Mouse (Mus musculus): ENCODE measurements around the gene Akap13. TPM values are rescaled to one million over a fixed set of nuclear protein-coding genes. Genes with fewer than 3 reads are reported as not detected.

Akap13 gene
- total and polyA plus RNA-seq, 3 experiments: 11.4 to 32.5 (median 27.7) TPM

GRCm38 (mm10) chr7:75781298-75781947, 326.1 kb downstream of the Akap13 start:
- Histone ChIP-seq H3K4me2 (ENCODE audit: insufficient read depth, low read depth, poor library complexity, severe bottlenecking) (peak overlapping the region; percentile 79), H3K4me1 (ENCODE audit: control insufficient read depth in 1 of 2, insufficient read depth in 2 of 2) (peaks cover 19 to 53% of the 10 kb centered on the region in 2 experiments), H3K36me3 (replicated peaks in 1 of 2; ENCODE audit: control insufficient read depth in 1 of 2, insufficient read depth in 1 of 2, low read length in 1 of 2) (peaks cover 39 to 42% of the 10 kb centered on the region in 2 experiments), H3K4me3 (replicated peaks in 1 of 3; ENCODE audit: low read depth in 2 of 3, low read length in 2 of 3, poor library complexity in 1 of 3) (peak overlapping the region; percentile 69 to 94 (median 79)), H3K27me3 (replicated peaks) (no peaks in the 10 kb centered on the region), H3K9ac (ENCODE audit: insufficient read depth, low read depth) (peak overlapping the region; percentile 94), H3K79me2 (replicated peaks; ENCODE audit: control insufficient read depth, extremely low read depth, insufficient read depth, poor library complexity, severe bottlenecking) (peaks cover 48% of the 10 kb centered on the region), H3K27ac (ENCODE audit: insufficient read depth, low read depth) (peak overlapping the region; percentile 83), H3K9me3 (replicated peaks; ENCODE audit: low read length) (peaks cover 37% of the 10 kb centered on the region)
- in situ Hi-C loops (cut with MboI; ENCODE audit: low pct_ligation_motif_present, low pct_unique_long_range_greater_than_20kb, low sequenced_read_pairs): no loop called here
- TF ChIP-seq ETS1 (conservative IDR thresholded peaks at IDR 0.05; ENCODE audit: low read depth, low read length) (no peak), MYC (IDR thresholded peaks at IDR 0.05; ENCODE audit: low read depth, low read length) (peak; percentile 88), MXI1 (IDR thresholded peaks at IDR 0.05; ENCODE audit: low read depth, low read length) (peak; percentile 77; the same call in 1 of the 2 replicates)
- no peak for DNase-seq (ENCODE audit: extremely low read depth)
- dilution Hi-C loops (cut with MboI; ENCODE audit: extremely low pct_ligation_motif_present, extremely low pct_unique_long_range_greater_than_20kb, low sequenced_read_pairs): no loop called here

- H3K36me3 ChIP-seq (replicated peaks in 1 of 2; ENCODE audit: control insufficient read depth in 1 of 2, insufficient read depth in 1 of 2, low read length in 1 of 2): peaks cover 32 to 35% of the 10 kb centered on the region in 2 experiments
- peaks cover 19 to 59% of the 10 kb centered on the region in 2 experiments for H3K4me1 ChIP-seq (ENCODE audit: control insufficient read depth in 1 of 2, insufficient read depth in 2 of 2)
- peak overlapping the region; percentile 94 for H3K9ac ChIP-seq (ENCODE audit: insufficient read depth, low read depth)
- peak overlapping the region; percentile 96 for H3K4me2 ChIP-seq (ENCODE audit: insufficient read depth, low read depth, poor library complexity, severe bottlenecking)
- H3K27me3 ChIP-seq (replicated peaks): no peaks in the 10 kb centered on the region
- H3K79me2 ChIP-seq (replicated peaks; ENCODE audit: control insufficient read depth, extremely low read depth, insufficient read depth, poor library complexity, severe bottlenecking): peaks cover 44% of the 10 kb centered on the region
- H3K27ac ChIP-seq (ENCODE audit: insufficient read depth, low read depth): peak overlapping the region; percentile 87
- dilution Hi-C loops (cut with MboI; ENCODE audit: extremely low pct_ligation_motif_present, extremely low pct_unique_long_range_greater_than_20kb, low sequenced_read_pairs): no loop called here
- in situ Hi-C loops (cut with MboI; ENCODE audit: low pct_ligation_motif_present, low pct_unique_long_range_greater_than_20kb, low sequenced_read_pairs): no loop called here
- DNase-seq (ENCODE audit: extremely low read depth): peak; percentile 96
- H3K4me3 ChIP-seq (replicated peaks in 1 of 3; ENCODE audit: low read depth in 2 of 3, low read length in 2 of 3, poor library complexity in 1 of 3): peak overlapping the region; percentile 69 to 94 (median 79)
- H3K9me3 ChIP-seq (replicated peaks; ENCODE audit: low read length): peaks cover 30% of the 10 kb centered on the region
- TF ChIP-seq MAZ (IDR thresholded peaks at IDR 0.05; ENCODE audit: low read depth, low read length): peak; percentile 85
- TF ChIP-seq JUN (IDR thresholded peaks at IDR 0.05; ENCODE audit: insufficient read depth, low read depth, low read length): no peak
- no peak; the same call in 1 of the 2 replicates for TF ChIP-seq EP300 (IDR thresholded peaks at IDR 0.05; ENCODE audit: low read length)
- peak; percentile 50; the same call in 1 of the 2 replicates for TF ChIP-seq MEF2A (IDR thresholded peaks at IDR 0.05; ENCODE audit: borderline replicate concordance, low read depth, low read length)
- TF ChIP-seq CTCF (conservative IDR thresholded peaks at IDR 0.05 in 1 of 2, IDR thresholded peaks at IDR 0.05 in 1 of 2; ENCODE audit: low read depth in 2 of 2, low read length in 2 of 2): no peak
- TF ChIP-seq RCOR1 (conservative IDR thresholded peaks at IDR 0.05; ENCODE audit: low read depth, low read length): no peak
- peak; percentile 82; the same call in 1 of the 2 replicates for TF ChIP-seq CHD1 (IDR thresholded peaks at IDR 0.05; ENCODE audit: low read depth, low read length)
- no peak for TF ChIP-seq ZKSCAN1 (IDR thresholded peaks at IDR 0.05; ENCODE audit: borderline replicate concordance, low read depth, low read length)
- TF ChIP-seq NELFE (IDR thresholded peaks at IDR 0.05; ENCODE audit: low read depth, low read length): peak; percentile 53; the same call in 1 of the 2 replicates
- peak; percentile 91 for TF ChIP-seq SIN3A (IDR thresholded peaks at IDR 0.05; ENCODE audit: low read length)
- no peak for TF ChIP-seq USF1 (IDR thresholded peaks at IDR 0.05; ENCODE audit: low read depth, low read length)
- no peak for TF ChIP-seq POLR2AphosphoS2 (IDR thresholded peaks at IDR 0.05; ENCODE audit: low read depth, low read length)
- TF ChIP-seq ELF1 (IDR thresholded peaks at IDR 0.05; ENCODE audit: low read depth, low read length): peak; percentile 54
- TF ChIP-seq ETS1 (conservative IDR thresholded peaks at IDR 0.05; ENCODE audit: low read depth, low read length): peak; percentile 58
- no peak for TF ChIP-seq GABPA (IDR thresholded peaks at IDR 0.05; ENCODE audit: insufficient replicate concordance, low read depth, low read length)
- no peak for TF ChIP-seq USF2 (conservative IDR thresholded peaks at IDR 0.05; ENCODE audit: low read depth, low read length)
- TF ChIP-seq RAD21 (IDR thresholded peaks at IDR 0.05; ENCODE audit: low read depth, low read length): no peak
- peak; percentile 55; the same call in 1 of the 2 replicates for TF ChIP-seq TBP (conservative IDR thresholded peaks at IDR 0.05; ENCODE audit: low read depth, low read length)
- peak; percentile 63 for TF ChIP-seq HCFC1 (IDR thresholded peaks at IDR 0.05; ENCODE audit: low read depth, low read length)
- TF ChIP-seq E2F4 (IDR thresholded peaks at IDR 0.05; ENCODE audit: insufficient replicate concordance, low read depth, low read length): peak; percentile 88; the same call in 1 of the 2 replicates
- no peak for TF ChIP-seq NRF1 (IDR thresholded peaks at IDR 0.05; ENCODE audit: low read depth, low read length)
- TF ChIP-seq MAX (IDR thresholded peaks at IDR 0.05; ENCODE audit: low read length): no peak; the same call in 1 of the 2 replicates
- peak; percentile 45; the same call in 1 of the 2 replicates for TF ChIP-seq BHLHE40 (IDR thresholded peaks at IDR 0.05; ENCODE audit: low read depth, low read length)
- peak; percentile 85; the same call in 1 of the 2 replicates for TF ChIP-seq ZMIZ1 (IDR thresholded peaks at IDR 0.05; ENCODE audit: low read depth, low read length)
- TF ChIP-seq UBTF (IDR thresholded peaks at IDR 0.05; ENCODE audit: low read depth, low read length): no peak
- TF ChIP-seq MYC (IDR thresholded peaks at IDR 0.05; ENCODE audit: low read depth, low read length): no peak
- no peak for TF ChIP-seq SMC3 (IDR thresholded peaks at IDR 0.05; ENCODE audit: low read depth, low read length)
- TF ChIP-seq POLR2A (IDR thresholded peaks at IDR 0.05; ENCODE audit: low read depth, low read length): peak; percentile 77
Measured at GRCm38 (mm10) chr7:75781948-75782722, 326.8 kb downstream of the Akap13 start.
